Mouse (Mus musculus): Measurements from ENCODE around the gene Uox. TPM values are rescaled to one million over a fixed set of nuclear protein-coding genes. Genes with fewer than 3 reads are reported as not detected.

Uox gene
- polyA plus RNA-seq, 1 experiment = 0.11 TPM

DNA sequence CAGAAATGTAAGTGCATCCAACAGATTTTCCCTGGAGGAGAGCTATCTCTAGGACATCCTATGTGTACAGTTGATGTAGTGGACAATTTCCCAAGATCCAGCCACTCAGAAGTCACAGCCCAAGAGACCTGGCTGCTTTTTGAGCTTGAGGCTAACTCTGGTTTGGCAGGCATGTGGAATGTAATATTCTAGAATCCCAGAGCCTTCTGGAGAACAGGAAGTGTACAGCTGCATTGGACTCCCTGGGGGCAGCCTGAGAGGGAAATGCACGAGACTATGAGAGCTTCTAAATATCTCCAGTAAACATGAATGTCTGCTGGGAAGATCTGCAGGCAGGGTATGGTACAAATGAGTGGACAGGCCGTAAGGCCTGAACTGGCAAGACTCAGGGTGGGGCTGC, 100.9 kb downstream of the Uox start:
- no peak for DNase-seq (ENCODE audit: low read depth, low spot score)
- WGBS = 73% methylated on average over 2 of the region's 2 CpGs

DNA sequence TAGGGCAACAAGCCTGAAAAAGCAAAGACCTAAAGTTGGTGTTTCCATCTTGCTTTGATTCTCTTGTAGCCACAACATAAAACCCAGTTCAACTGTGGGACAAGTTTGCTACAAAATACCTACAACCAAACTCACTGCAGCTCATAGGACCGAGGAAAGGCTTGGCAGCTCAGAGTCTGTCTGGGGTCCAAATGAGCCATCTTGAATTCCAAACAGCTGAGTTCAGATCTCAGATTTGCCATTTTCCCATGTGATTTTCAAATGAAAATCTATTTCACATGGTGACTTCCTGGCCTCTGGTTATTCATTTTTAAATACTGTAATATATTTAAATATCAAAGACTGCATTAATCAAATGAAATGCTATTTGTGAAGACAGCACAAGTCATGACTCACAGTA, 104.9 kb downstream of the Uox start:
- 87% methylated on average over 1 of the region's 1 CpGs for WGBS
- no peak for DNase-seq (ENCODE audit: low read depth, low spot score)

DNA sequence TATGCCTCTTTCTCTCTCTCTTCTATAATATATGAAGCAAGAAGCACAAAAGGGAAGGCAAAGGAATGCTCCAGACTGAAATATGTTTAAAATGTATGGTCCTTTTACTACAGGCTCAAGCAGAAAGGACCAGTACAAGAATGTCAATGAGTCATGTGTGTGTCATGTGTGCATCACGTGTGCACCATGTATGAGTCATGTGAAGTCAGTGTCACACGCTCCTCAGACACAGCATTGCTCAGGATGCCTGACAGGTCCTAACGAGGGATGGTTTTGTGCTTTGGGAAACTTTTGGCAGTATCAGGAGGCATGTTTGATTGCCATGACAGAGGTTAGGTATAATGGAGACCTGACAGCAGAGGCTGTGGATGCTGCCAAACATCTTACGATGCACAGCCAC, 106.0 kb downstream of the Uox start:
- DNase-seq (ENCODE audit: low read depth, low spot score) = no peak
- WGBS = 93% methylated on average over 4 of the region's 4 CpGs

DNA sequence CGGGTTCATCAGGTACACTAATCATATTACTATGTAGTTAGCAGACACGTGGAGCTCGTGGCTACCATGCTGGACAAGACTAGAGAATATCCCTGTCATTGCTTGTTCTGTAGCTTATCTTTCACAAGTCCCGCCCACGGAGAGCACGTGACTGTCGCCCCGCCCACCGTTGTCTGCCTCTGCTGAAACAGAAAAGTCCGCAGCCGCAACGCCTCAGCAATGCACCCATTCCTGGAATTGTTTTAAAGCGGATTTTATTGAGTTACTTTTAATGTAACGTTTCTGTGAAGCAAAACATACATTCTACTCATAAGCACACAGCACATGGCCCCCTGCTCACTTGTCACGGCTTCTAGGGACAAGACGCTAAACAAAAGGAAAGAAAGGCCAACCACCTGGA, 109.4 kb downstream of the Uox start:
- WGBS = 92% methylated on average over 16 of the region's 16 CpGs
- no peak for DNase-seq (ENCODE audit: low read depth, low spot score)

GRCm38 (mm10) chr3:146680625-146681024, 110.4 kb downstream of the Uox start:
- WGBS = 94% methylated on average over 13 of the region's 13 CpGs

GRCm38 (mm10) chr3:146681696-146682095, 111.5 kb downstream of the Uox start:
- no peak for DNase-seq (ENCODE audit: low read depth, low spot score)
- WGBS = 13% methylated on average over 8 of the region's 8 CpGs

More at GRCm38 (mm10) chr3:146680625-146681024, 110.4 kb downstream of the Uox start:
- DNase-seq (ENCODE audit: low read depth, low spot score) = no peak

Other genes starting within 250 kb of the Uox start
- 9.8 and 12.4 TPM in 2 replicates for gene Ssx2ip, start 165.8 kb upstream of the Uox start, polyA plus RNA-seq (2012; rRNA removed)
- 1.9 and 2.2 TPM in 2 replicates for gene Ctbs, start 120.6 kb upstream of the Uox start, polyA plus RNA-seq (2012; rRNA removed)
- 0.35 and 0.44 TPM in 2 replicates for gene Spata1, start 70.7 kb upstream of the Uox start, polyA plus RNA-seq (2012; rRNA removed)
- gene Gng5, start 70.6 kb upstream of the Uox start, polyA plus RNA-seq (2012; rRNA removed) = 505 and 578 TPM in 2 replicates
- 9.0 and 9.8 TPM in 2 replicates for gene Rpf1, start 49.0 kb upstream of the Uox start, polyA plus RNA-seq (2012; rRNA removed)
- gene Dnase2b, start 45.2 kb downstream of the Uox start, polyA plus RNA-seq (2012; rRNA removed) = not detected in 2 replicates
- not detected in 2 replicates for gene 4930503B20Rik, start 80.9 kb downstream of the Uox start, polyA plus RNA-seq (2012; rRNA removed)
- gene Samd13, start 115.2 kb downstream of the Uox start, polyA plus RNA-seq (2012; rRNA removed) = 0.31 TPM in 1 of 2 replicates, not detected in the other
- gene Prkacb, start 242.6 kb downstream of the Uox start, polyA plus RNA-seq (2012; rRNA removed) = 10.1 and 11.6 TPM in 2 replicates